Mouse (Mus musculus) heart, postnatal 0 days (tissue): ENCODE data around the gene Aco2.

Experiments used
- CTCF ChIP-seq: IDR thresholded peaks from 2 replicates; pipeline ENCODE4 v1.5.1; 2016; ENCODE audit warnings: antibody characterized with exemption, control low read depth, low read depth
- EP300 ChIP-seq: IDR thresholded peaks from 2 replicates; pipeline ENCODE4 v1.6.1; 2016; ENCODE audit warnings: antibody characterized with exemption, low read depth

DNA sequence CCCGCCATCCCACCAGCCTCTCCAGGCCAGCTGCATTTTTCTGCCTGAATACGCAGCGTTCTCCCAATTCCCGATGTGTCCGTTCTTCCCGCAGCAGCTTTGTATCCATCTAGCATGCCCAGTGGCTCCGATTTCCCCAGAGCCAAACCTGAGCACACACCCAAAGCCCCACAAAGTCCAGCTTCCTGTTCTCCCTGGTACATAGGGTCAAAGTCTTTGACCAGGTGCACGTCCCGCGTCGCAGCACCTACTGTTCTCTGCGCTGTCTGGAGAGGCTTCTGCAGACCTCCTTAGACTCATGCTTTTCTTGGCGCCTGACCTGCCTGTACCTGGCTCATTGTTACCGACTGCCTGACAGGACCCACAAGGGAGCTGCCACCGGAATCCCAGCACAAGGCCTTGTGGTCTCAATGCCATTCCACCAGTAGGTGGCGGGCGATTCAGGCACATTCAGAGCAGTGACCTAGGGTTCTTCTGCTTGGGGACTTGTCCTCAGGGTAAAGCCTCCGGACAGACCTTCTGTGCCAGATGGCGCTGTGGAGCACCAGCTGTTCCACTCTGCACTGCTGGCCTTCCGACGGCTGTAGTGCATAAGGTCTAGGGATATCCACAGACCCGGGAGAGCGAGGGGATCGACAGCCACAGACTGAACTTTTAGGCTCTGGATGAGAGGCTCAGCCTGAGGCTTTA, 40.8 kb upstream of the Aco2 start:
- peak; percentile 100 for TF ChIP-seq CTCF
- TF ChIP-seq EP300: no peak
